Mouse (Mus musculus) hindbrain, embryonic 14.5 days (tissue): ENCODE measurements at regions not wholly inside any gene's neighbourhood (a gene's known extent, or its start where the extent isn't known, plus 50 kb on each side); places are given as distances from the start of the nearest gene placed in this dataset.

Experiments
- ATAC-seq: fragments of 200-750 bp; cut with Nextera tagmentation; 2 replicates; pipeline ENCODE4 v1.8.0; 2017; ENCODE audit warnings: moderate number of reproducible peaks, mild to moderate bottlenecking, moderate TSS enrichment, moderate library complexity; ENCODE audit not compliant: low FRiP score
- DNase-seq: peaks from one replicate; pipeline ENCODE4 v3.0.0-alpha.2; 2015; ENCODE audit warnings: low spot score
- H3K27ac ChIP-seq: fragments of 300-500 bp; sonication (generic); 2 replicates; pipeline ENCODE4 v1.5.1; 2014; ENCODE audit warnings: mild to moderate bottlenecking, moderate library complexity
- H3K27me3 ChIP-seq: fragments of 300-500 bp; sonication (generic); 2 replicates; pipeline ENCODE4 v1.6.1; 2014; ENCODE audit warnings: mild to moderate bottlenecking, low read length, mixed read lengths; ENCODE audit not compliant: control insufficient read depth, insufficient read depth
- H3K36me3 ChIP-seq: fragments of 300-500 bp; sonication (generic); replicated peaks from 2 replicates; pipeline ENCODE4 v1.6.1; 2014; ENCODE audit not compliant: control insufficient read depth, insufficient read depth
- H3K4me1 ChIP-seq: fragments of 300-500 bp; sonication (generic); replicated peaks from 2 replicates; pipeline ENCODE4 v1.6.1; 2014; ENCODE audit warnings: antibody characterized with exemption, low read length, mixed read lengths; ENCODE audit not compliant: control insufficient read depth, insufficient read depth
- H3K4me2 ChIP-seq: fragments of 300-500 bp; sonication (generic); replicated peaks from 2 replicates; pipeline ENCODE4 v1.6.1; 2014; ENCODE audit warnings: mild to moderate bottlenecking, moderate library complexity
- H3K4me3 ChIP-seq: fragments of 300-500 bp; sonication (generic); replicated peaks from 2 replicates; pipeline ENCODE4 v1.5.1; 2014; ENCODE audit warnings: mild to moderate bottlenecking, low read length
- H3K9ac ChIP-seq: fragments of 300-500 bp; sonication (generic); 2 replicates; pipeline ENCODE4 v1.6.1; 2014
- H3K9me3 ChIP-seq: fragments of 300-500 bp; sonication (generic); 2 replicates; pipeline ENCODE4 v1.6.1; 2016; ENCODE audit warnings: low read length; ENCODE audit not compliant: control insufficient read depth
- WGBS: fragments of 180-500 bp; shearing (Covaris S2); extraction: QIAGEN DNeasy Blood & Tissue Kit; methylation state at CpG from one replicate; pipeline ENCODE4 v1.1.7; 2014; 5-methylcytosine and 5-hydroxymethylcytosine counted together

GRCm38 (mm10) chr7:82921722-82922121 lies 54.6 kb downstream of the Mex3b start:
- Histone ChIP-seq H3K4me2 (no peak overlapping the region), H3K4me1 (no peaks in the 10 kb centered on the region), H3K27me3 (no peaks in the 10 kb centered on the region), H3K9me3 (0 out of 2 replicates have a peak, but pooled peaks cover 3% of the 10 kb centered on the region), H3K4me3 (no peak overlapping the region), H3K27ac (no peak overlapping the region), H3K9ac (no peak overlapping the region), H3K36me3 (no peaks in the 10 kb centered on the region)
- DNase-seq (no peak), ATAC-seq (no peak)
- WGBS: 80% methylated on average over 5 of the region's 5 CpGs

- no peak for ATAC-seq
- H3K4me2 ChIP-seq: no peak overlapping the region
- no peaks in the 10 kb centered on the region for H3K27me3 ChIP-seq
- 0 out of 2 replicates have a peak, but pooled peaks cover 3% of the 10 kb centered on the region for H3K9me3 ChIP-seq
- no peak overlapping the region for H3K27ac ChIP-seq
- no peaks in the 10 kb centered on the region for H3K4me1 ChIP-seq
- no peak overlapping the region for H3K9ac ChIP-seq
- 85% methylated on average over 11 of the region's 11 CpGs for WGBS
- H3K4me3 ChIP-seq: no peak overlapping the region
- no peak for DNase-seq
- H3K36me3 ChIP-seq: no peaks in the 10 kb centered on the region
Observed at GRCm38 (mm10) chr7:82923220-82924071, 56.3 kb downstream of the Mex3b start.

GRCm38 (mm10) chr7:82924092-82924491 lies 57.0 kb downstream of the Mex3b start:
- Histone ChIP-seq H3K27ac (no peak overlapping the region), H3K36me3 (no peaks in the 10 kb centered on the region), H3K9me3 (no peaks in the 10 kb centered on the region), H3K27me3 (no peaks in the 10 kb centered on the region), H3K4me2 (no peak overlapping the region), H3K4me3 (no peak overlapping the region), H3K9ac (no peak overlapping the region), H3K4me1 (no peaks in the 10 kb centered on the region)
- WGBS: 85% methylated on average over 3 of the region's 3 CpGs
- ATAC-seq (no peak), DNase-seq (no peak)

- no peak for DNase-seq
- H3K4me2 ChIP-seq: no peak overlapping the region
- no peak overlapping the region for H3K4me3 ChIP-seq
- peak; percentile 48; the same call in 1 of the 2 replicates for ATAC-seq
- H3K27me3 ChIP-seq: no peaks in the 10 kb centered on the region
- H3K36me3 ChIP-seq: no peaks in the 10 kb centered on the region
- H3K9ac ChIP-seq: no peak overlapping the region; the same call in 1 of the 2 replicates
- H3K4me1 ChIP-seq: peaks cover 3% of the 10 kb centered on the region; the same call in 1 of the 2 replicates
- H3K9me3 ChIP-seq: no peaks in the 10 kb centered on the region
- 24% methylated on average over 3 of the region's 3 CpGs for WGBS
- 0 out of 2 replicates have a peak overlapping the region, but pooled peaks have one; percentile 20 for H3K27ac ChIP-seq
Observed at GRCm38 (mm10) chr7:82938311-82938710, 71.2 kb downstream of the Mex3b start.

- 69% methylated on average over 11 of the region's 11 CpGs for WGBS
- Histone ChIP-seq H3K27me3 (no peaks in the 10 kb centered on the region), H3K4me2 (no peak overlapping the region), H3K9ac (no peak overlapping the region), H3K27ac (no peak overlapping the region), H3K4me3 (no peak overlapping the region), H3K36me3 (no peaks in the 10 kb centered on the region), H3K4me1 (peaks cover 3% of the 10 kb centered on the region; the same call in 1 of the 2 replicates), H3K9me3 (no peaks in the 10 kb centered on the region)
- ATAC-seq (no peak), DNase-seq (no peak)
Observed at GRCm38 (mm10) chr7:82939536-82939935, 72.4 kb downstream of the Mex3b start.

- Histone ChIP-seq H3K4me3 (no peak overlapping the region), H3K4me1 (no peaks in the 10 kb centered on the region; the same call in 1 of the 2 replicates), H3K27ac (no peak overlapping the region), H3K4me2 (no peak overlapping the region), H3K36me3 (no peaks in the 10 kb centered on the region), H3K27me3 (no peaks in the 10 kb centered on the region), H3K9ac (no peak overlapping the region), H3K9me3 (no peaks in the 10 kb centered on the region)
- DNase-seq: no peak
- no peak for ATAC-seq
- WGBS: 83% methylated on average over 9 of the region's 9 CpGs
Observed at GRCm38 (mm10) chr7:82943376-82943775, 76.2 kb downstream of the Mex3b start.

- Histone ChIP-seq H3K4me1 (no peaks in the 10 kb centered on the region), H3K27ac (no peak overlapping the region), H3K4me3 (no peak overlapping the region), H3K4me2 (no peak overlapping the region), H3K9me3 (no peaks in the 10 kb centered on the region), H3K36me3 (no peaks in the 10 kb centered on the region), H3K9ac (no peak overlapping the region), H3K27me3 (no peaks in the 10 kb centered on the region)
- no peak for DNase-seq
- WGBS: 97% methylated on average over 1 of the region's 1 CpGs
- ATAC-seq: no peak
Observed at GRCm38 (mm10) chr7:82943797-82944196, 76.7 kb downstream of the Mex3b start.

- DNase-seq: no peak
- H3K4me2 ChIP-seq: no peak overlapping the region
- no peak overlapping the region for H3K27ac ChIP-seq
- H3K9me3 ChIP-seq: no peaks in the 10 kb centered on the region
- H3K36me3 ChIP-seq: no peaks in the 10 kb centered on the region
- H3K4me1 ChIP-seq: no peaks in the 10 kb centered on the region
- H3K9ac ChIP-seq: no peak overlapping the region
- WGBS: 76% methylated on average over 6 of the region's 6 CpGs
- no peak for ATAC-seq
- no peaks in the 10 kb centered on the region for H3K27me3 ChIP-seq
- H3K4me3 ChIP-seq: no peak overlapping the region
Observed at GRCm38 (mm10) chr7:82949372-82949771, 82.2 kb downstream of the Mex3b start.

- no peak for DNase-seq
- no peaks in the 10 kb centered on the region for H3K4me1 ChIP-seq
- no peak for ATAC-seq
- H3K4me3 ChIP-seq: no peak overlapping the region
- H3K36me3 ChIP-seq: no peaks in the 10 kb centered on the region
- WGBS: 65% methylated on average over 20 of the region's 20 CpGs
- no peaks in the 10 kb centered on the region for H3K9me3 ChIP-seq
- H3K9ac ChIP-seq: no peak overlapping the region
- no peak overlapping the region for H3K27ac ChIP-seq
- H3K4me2 ChIP-seq: no peak overlapping the region
- H3K27me3 ChIP-seq: no peaks in the 10 kb centered on the region
Observed at GRCm38 (mm10) chr7:82957208-82957977, 90.3 kb downstream of the Mex3b start.
